Mouse (Mus musculus) left cerebral cortex, adult 8-10 months (tissue): ENCODE results near the gene Leo1. TPM values are rescaled to one million over a fixed set of nuclear protein-coding genes. Genes with fewer than 3 reads are reported as not detected.
"Not testable (repeated sequence)": the region's sequence is repeated elsewhere in the genome, so short reads cannot be mapped to it uniquely, and the experiment has no call there.

Experiments
- DNase-seq, 2 experiments: peaks; one replicate each; pipeline ENCODE4 v3.0.0; 2022; ENCODE audit warnings: low spot score in 2 of 2
- total RNA-seq, 4 experiments: library from RNA; stranded (reverse); gene quantifications; 2 replicates each; pipeline ENCODE4 v1.2.4; 2022

Gene Leo1
- total RNA-seq, 4 experiments from 2014 or later = 21.4 to 27.1 (median 24.0) TPM

- DNase-seq = no peak
These were observed 25.3 kb downstream of the Leo1 start for GRCm38 (mm10) chr9:75466641-75467040.

- DNase-seq = no peak
These were observed 26.3 kb downstream of the Leo1 start for GRCm38 (mm10) chr9:75467581-75467980.

- DNase-seq = no peak
These were observed 27.0 kb downstream of the Leo1 start for GRCm38 (mm10) chr9:75468297-75468696.

- no peak for DNase-seq
These were observed 35.9 kb downstream of the Leo1 start for GRCm38 (mm10) chr9:75477212-75477611.

- DNase-seq = peak in 1 of 2 experiments; percentile 49
These were observed 37.9 kb downstream of the Leo1 start for GRCm38 (mm10) chr9:75479106-75479725.

- DNase-seq = peak in 1 of 2 experiments; percentile 32
These were observed 39.3 kb downstream of the Leo1 start for GRCm38 (mm10) chr9:75480536-75481075.

GRCm38 (mm10) chr9:75485231-75485630 lies 43.9 kb downstream of the Leo1 start:
- no peak for DNase-seq

GRCm38 (mm10) chr9:75488255-75488654 lies 46.9 kb downstream of the Leo1 start:
- DNase-seq = not testable (repeated sequence)

GRCm38 (mm10) chr9:75494407-75495005 lies 53.2 kb downstream of the Leo1 start:
- DNase-seq = no peak

- no peak for DNase-seq
These were observed 54.6 kb downstream of the Leo1 start for GRCm38 (mm10) chr9:75495945-75496344.

GRCm38 (mm10) chr9:75498571-75498970 lies 57.2 kb downstream of the Leo1 start:
- DNase-seq = no peak

GRCm38 (mm10) chr9:75504311-75504710 lies 63.0 kb downstream of the Leo1 start:
- DNase-seq = no peak

- DNase-seq = no peak
These were observed 70.1 kb downstream of the Leo1 start for GRCm38 (mm10) chr9:75511236-75511939.

GRCm38 (mm10) chr9:75515464-75516113 lies 74.3 kb downstream of the Leo1 start:
- DNase-seq = peak in 1 of 2 experiments; percentile 43

Other genes with a start within 250 kb of the Leo1 start
- gene Myo5c, start 209.5 kb upstream of the Leo1 start, total RNA-seq = 1 to 10 TPM; 6.1 to 9.1 (median 7.6) TPM
- 100 to 1,000 TPM; 162 to 190 (median 168) TPM for gene Gnb5, start 135.2 kb upstream of the Leo1 start, total RNA-seq
- under 1 TPM in 1 of 4 experiments, not detected in 3; 0.53 TPM for gene Bcl2l10, start 93.8 kb upstream of the Leo1 start, total RNA-seq
- 10 to 100 TPM; 63.2 to 79.9 (median 65.4) TPM for gene Mapk6, start 31.5 kb upstream of the Leo1 start, total RNA-seq
- 10 to 100 TPM; 43.9 to 54.9 (median 50.5) TPM for gene Tmod3, start 118.1 kb downstream of the Leo1 start, total RNA-seq
- 100 to 1,000 TPM; 327 to 364 (median 350) TPM for gene Tmod2, start 169.8 kb downstream of the Leo1 start, total RNA-seq
- gene Lysmd2, start 184.2 kb downstream of the Leo1 start, total RNA-seq = 10 to 100 TPM; 50.8 to 57.7 (median 55.5) TPM
- 100 to 1,000 TPM; 280 to 302 (median 285) TPM for gene Scg3, start 242.5 kb downstream of the Leo1 start, total RNA-seq